Mouse (Mus musculus): Measurements from ENCODE around the gene Hhex. TPM values are rescaled to one million over a fixed set of nuclear protein-coding genes. Genes with fewer than 3 reads are reported as not detected.

Hhex gene
- 7.2 TPM for polyA plus RNA-seq (2014; fragmentation: Illumina TruSeq; extraction: RNeasy Lipid Tissue Mini Kit (QIAGEN cat#74804); ENCODE audit: low replicate concordance)

GRCm38 (mm10) chr19:37434263-37434951 is at the start of gene Hhex:
TSS of gene Hhex (plus strand) at chr19:37434810.

Other genes with a start within 250 kb of the Hhex start
- gene March5, start 227.3 kb upstream of the Hhex start, polyA plus RNA-seq (2014; fragmentation: Illumina TruSeq; extraction: RNeasy Lipid Tissue Mini Kit (QIAGEN cat#74804); ENCODE audit: low replicate concordance), result 249 TPM
- 9.3 TPM for gene Cpeb3, start 226.2 kb upstream of the Hhex start, polyA plus RNA-seq (2014; fragmentation: Illumina TruSeq; extraction: RNeasy Lipid Tissue Mini Kit (QIAGEN cat#74804); ENCODE audit: low replicate concordance)
- gene Ide, start 97.0 kb upstream of the Hhex start, polyA plus RNA-seq (2014; fragmentation: Illumina TruSeq; extraction: RNeasy Lipid Tissue Mini Kit (QIAGEN cat#74804); ENCODE audit: low replicate concordance), result 52.2 TPM
- gene Kif11, start 58.4 kb upstream of the Hhex start, polyA plus RNA-seq (2014; fragmentation: Illumina TruSeq; extraction: RNeasy Lipid Tissue Mini Kit (QIAGEN cat#74804); ENCODE audit: low replicate concordance), result 37.9 TPM
- gene Exoc6, start 115.6 kb downstream of the Hhex start, polyA plus RNA-seq (2014; fragmentation: Illumina TruSeq; extraction: RNeasy Lipid Tissue Mini Kit (QIAGEN cat#74804); ENCODE audit: low replicate concordance), result 56.6 TPM

Data from small intestine, adult 10 weeks (tissue).